Mouse (Mus musculus) cerebellum, postnatal 10 days (tissue): ENCODE measurements around the gene 1500009C09Rik.

Experiments used
- DNase-seq, 2 experiments: peaks; one replicate each; pipeline ENCODE4 v3.0.0; 2021; ENCODE audit warnings: mixed read lengths in 2 of 2

The 1500009C09Rik gene

DNA sequence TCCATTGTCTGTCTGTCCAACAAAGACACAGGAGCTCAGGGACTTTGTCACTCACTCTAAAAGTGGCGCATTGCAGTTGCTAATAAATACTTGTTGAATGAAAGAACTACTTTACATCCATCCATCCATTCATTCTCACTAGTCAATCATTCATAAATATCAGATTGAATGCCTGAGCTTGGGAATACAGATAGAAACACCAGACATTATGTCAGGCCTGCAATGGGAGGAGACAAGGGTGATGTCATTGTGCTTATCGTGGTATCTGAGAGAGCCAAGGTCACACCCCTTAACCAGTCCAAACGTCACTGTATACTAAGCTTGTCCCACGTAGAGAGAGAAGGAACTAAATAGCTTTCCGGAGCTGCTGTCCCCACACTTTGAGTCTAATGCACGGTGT is at the start of gene 1500009C09Rik:
Gene 1500009C09Rik, plus strand, starts transcription at position 301 of the 400 bp plus-strand sequence.
- DNase-seq = no peak

DNA sequence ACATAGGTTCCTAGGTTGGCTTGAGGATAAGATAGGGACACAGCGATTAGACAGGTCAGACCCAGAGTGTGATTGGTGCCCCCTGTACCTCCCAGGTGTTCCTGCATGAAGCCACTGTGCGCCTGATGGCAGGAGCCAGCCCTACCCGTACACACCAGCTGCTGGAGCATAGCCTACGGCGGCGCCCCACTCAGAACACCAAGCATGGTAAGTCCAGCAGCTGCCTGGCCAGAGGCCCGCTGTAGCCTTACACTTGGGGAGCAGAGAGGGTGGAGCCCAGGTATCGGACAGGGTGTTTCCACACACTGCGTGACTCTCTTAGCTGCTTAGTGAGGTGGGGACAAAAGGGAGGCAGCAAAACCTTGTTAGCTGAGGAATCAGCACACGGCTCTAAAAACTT is 49.1 kb upstream of the 1500009C09Rik start:
- DNase-seq = peak in 1 of 2 experiments; percentile 33

DNA sequence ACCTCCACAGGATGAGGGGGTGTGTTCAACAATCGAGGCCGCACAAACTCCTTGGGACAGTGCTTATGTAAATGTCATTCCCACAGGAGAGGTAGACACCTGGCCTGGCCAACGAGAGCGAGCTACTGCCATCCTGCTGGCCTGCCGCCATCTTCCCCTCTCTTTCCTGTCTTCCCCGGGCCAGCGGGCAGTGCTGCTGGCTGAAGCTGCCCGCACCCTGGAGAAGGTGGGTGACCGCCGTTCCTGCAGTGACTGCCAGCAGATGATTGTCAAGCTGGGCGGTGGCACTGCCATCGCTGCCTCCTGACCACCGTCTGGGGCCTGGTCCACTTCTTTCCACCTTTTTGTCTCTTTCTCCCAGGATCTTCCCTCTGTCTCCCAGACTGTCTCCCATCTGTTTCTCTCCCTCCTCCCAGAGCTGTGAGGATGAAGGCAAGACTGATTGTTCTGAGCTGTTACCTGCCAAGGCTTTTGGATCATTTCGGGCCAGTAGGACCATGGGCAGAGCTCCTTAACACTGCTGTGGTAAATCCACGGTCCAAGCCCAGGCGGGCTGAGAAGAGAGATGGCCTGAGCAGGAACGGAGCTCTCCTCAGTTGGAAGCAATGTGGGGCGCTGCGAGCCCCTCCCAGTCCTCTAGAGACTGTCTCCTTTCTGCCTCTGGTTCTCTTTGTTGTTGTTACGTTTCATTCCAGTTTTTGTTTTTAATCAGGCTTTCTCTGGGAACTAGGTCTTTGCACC is 48.4 kb upstream of the 1500009C09Rik start:
- peak; percentile 87 to 88 for DNase-seq

DNA sequence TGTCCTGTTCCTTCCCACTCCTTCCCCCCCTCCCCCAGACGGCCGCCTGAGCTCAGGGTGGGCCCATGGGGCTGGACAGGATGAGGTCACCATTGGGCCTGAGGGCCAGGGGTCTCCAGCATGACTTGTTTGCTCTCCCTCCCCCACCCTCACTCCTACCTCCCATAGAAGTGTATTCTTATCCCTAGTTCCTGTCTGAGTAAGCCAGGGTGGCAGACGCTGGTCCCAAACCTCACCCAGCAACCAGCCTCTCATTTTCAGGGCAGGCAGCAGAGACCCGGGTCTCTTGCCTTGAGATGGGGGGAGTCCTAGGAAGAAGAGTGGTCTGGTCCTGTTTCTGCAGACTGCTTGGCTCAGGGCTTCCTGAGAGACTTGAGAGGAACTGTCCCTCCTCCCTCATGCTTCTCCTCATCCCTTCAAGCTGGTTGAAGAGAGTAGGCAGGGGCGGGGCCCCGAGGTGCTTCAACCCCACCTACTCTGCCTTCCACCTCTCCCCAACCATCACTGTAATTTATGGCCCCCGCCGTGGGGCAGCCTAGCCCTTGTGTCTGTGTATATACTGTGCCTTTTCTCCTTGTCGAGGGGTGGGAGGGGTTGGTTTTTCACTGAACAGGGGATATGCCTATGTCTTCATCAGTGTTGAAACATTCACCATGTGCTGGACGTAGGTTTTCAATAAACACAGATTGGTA is 47.4 kb upstream of the 1500009C09Rik start:
- peak in 1 of 2 experiments; percentile 30 for DNase-seq

DNA sequence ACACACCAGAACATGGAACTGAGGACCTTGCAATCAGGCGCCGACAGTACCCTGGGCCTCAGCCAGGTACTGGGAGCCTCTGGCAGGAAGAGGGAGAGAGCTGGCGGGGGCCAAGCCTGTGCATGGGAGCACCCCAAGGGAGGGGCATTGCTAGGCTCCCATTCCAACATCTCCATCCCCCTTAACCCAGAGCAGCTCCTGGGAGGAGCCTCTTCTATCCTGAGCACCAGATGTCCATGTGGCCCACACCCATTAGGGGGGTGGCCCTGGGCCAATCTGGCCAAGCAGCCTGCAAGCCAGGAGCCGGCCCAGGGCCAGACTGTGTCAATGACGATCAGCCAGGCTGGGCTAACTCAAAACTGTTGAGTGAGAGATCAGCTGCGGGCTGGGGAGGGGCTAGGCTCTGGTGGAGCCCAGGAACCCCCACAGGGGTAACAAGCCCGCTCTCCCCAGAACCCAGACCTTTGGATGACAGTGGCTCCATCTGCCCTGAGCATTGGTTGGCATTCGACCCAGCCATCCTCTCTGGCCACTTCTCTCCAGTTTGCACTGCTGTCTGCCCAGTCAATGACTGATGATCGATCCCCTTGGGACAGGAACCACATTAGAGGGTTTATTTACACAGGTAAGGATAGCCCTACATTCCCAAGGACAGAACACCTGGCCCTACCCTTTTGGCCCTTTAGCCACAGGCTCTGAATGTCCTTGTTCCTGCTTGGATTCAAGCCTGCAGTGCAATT is 45.7 kb upstream of the 1500009C09Rik start:
- peak; percentile 100 for DNase-seq

DNA sequence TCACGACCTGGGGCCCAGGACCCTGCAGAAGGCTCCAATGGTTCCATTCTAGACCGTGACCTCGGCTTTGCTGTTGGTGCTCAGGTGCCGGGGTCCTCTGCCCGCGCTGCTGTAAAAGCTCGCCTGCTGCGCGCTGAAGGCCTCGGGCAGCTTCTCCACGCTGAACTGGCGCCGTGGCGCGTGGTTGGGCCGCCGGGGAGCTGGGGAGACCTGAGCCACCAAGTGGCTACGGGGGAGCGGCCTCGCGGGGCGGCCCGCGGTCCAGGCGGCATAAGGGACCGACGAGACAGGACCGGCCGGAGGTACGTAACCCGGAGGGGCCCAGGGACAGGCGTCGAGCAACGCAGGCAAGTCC is 45.1 kb upstream of the 1500009C09Rik start:
- peak in 1 of 2 experiments; percentile 61 for DNase-seq

DNA sequence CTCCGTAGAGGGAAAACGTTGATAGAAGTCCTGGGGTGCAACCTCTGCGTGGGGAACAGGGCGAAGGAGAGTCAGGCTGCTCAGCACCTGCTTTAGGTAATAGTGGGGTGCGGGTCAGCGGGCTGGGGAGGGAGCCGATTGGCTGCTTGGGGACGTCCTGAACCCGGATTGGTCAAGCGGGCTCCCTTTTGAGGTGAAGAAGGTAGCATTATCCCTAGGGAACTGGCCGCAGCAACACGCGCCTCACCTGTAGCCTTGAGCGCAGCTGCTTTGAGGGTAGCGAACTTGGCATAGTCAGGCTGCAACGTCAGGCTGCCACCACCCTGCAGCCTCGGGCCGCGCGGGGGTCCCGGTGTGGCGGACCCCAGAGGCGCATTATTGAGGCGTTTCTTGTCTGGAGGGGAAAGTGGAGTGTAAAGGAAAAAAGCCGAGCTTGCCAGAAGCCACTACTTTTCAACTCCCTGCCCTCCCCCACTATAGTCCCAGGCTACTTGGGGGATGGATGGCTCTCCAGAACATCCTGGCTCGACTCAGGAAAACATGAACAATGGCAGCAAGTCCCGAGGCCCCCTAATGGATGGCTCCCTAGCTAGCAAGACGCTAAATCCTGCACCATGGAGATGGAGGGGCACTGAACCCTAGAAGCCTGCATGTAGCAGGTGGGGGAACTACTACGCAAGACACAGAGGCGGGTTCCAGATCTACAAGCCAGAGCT is 44.5 kb upstream of the 1500009C09Rik start:
- DNase-seq = peak; percentile 60 to 61

DNA sequence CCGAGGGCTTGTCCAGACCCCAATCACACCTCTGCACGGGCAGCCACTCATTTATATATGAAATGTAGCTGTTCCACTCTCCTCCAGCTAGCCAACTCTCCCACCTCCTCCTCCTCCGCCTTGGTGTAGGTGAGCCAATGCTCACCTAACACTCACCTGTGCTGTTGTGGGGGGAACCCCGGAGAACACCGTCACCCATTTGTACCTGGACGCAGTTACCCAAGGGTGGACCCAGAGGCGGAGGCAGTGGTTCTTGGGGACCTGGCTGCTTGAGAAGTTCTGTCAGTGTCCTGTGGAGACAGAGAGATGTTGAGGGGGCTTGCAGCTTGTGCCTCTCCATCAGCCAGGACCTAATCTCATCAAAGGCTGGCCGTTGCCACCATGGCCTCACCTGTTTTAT is 43.9 kb upstream of the 1500009C09Rik start:
- DNase-seq = no peak

DNA sequence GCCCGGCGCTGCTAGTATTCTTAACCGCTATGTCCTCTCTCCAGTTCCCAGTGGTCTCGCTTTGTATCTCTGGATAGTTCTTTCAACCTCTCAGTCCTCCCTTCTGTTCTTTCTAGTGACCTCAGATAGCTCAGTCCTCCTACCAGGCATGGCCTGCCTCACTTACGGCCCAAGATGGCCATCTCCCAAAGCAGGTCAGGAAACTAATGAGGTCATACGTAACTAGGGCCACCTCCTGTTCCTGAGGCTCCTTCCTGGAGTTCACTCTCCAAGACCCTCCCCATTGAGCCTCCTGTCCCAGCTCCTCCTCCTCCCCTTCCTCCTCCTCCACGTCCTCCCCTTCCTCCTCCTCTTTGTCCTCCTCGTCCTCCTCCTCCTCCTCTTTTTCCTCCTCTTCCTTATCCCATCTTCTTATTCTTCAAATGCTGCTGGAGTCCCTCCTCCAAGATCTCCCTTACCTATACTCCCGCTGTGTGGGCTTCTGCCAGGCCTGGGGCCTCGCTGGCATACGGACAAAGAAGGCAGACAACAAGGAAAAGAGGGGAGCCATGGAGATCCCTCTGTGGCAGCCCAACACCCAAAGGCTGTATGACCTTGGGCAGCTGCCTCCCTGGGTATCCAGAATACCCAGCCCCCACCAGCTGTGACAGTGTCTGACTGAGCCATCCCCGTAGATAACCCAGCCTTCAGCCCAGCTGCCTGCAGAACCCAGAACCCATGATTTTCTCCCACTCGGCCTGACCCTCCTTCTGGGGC is 42.7 kb upstream of the 1500009C09Rik start:
- peak; percentile 71 to 78 for DNase-seq

DNA sequence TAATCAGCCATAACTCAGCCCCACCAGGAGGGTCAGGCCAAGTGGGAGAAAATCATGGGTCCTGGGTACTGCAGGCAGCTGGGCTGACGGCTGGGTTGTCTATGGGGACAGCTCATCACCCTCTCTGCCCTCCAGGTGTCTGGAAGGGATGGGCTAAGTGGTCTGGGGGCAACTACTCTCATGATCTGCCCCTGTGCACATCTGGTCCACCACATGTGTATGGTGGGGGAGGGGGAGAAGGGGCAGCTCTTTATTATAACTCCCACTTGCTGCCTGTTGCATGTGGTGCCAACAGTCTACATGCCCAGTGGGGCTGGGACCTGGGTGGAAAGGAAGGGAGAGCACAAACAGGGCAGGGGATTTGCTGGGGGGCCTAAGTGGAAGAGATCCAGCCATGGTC is 41.4 kb upstream of the 1500009C09Rik start:
- DNase-seq = no peak

DNA sequence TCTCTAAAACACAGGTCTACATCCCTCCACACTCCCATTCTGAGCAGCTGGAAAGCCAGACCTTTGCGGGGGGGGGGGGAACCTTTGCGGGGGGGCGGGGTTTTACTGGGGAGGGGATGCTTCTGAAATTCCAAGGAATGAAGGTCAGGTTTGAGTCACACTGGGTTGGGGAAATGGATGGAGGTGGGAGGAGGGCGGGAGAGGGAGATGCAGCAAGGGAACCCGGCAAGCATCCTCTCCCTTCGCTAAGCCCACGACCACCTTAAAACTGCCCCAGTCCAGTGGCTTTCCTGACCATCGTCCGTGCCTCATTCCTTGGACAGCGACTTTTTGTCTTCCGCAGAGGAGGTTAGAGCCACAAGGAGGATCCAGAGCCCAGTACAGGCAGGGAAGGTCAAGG is 40.9 kb upstream of the 1500009C09Rik start:
- DNase-seq = no peak

DNA sequence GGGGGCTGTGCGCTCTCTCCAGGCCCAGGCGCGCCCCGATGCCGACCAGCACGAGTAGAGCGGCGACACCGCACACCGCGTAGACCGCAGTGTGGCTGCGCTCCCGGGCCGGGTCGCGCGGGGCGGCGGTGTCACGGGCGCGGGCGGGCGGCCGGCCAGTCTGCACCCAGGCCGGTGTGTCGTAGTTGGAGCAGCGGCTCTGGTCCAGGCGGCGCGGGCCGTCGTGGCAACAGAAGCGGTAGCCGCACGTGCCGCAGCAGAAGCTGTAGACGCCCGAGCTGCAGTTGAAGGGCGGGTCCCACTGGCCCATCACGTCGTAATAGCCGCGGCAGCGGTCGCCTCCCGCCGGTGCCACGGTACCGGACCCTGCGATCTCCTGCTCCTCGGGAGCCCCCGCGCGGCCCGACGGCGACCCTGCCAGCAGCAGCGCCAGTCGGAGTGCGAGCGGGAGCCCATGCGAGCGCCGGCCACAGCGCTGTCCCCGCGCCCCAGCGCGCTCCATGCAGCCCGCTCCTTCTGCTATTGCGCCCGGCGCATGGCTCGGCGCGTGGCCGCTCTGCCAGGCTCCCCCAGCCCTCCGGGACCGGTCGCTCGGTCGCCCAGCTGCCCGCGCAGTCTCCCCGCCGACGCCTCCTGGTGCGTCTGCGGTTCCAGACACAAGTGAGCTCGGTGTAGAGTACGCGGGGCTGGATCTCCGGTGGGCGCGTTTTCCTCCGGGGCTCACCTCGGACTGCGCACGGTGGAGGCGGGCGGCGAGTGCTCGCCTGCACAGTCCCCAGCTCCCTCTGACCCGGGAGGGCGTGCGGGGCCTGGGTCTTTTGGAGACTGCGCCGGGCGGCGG is 40.1 kb upstream of the 1500009C09Rik start:
- DNase-seq = peak; percentile 78 to 80

DNA sequence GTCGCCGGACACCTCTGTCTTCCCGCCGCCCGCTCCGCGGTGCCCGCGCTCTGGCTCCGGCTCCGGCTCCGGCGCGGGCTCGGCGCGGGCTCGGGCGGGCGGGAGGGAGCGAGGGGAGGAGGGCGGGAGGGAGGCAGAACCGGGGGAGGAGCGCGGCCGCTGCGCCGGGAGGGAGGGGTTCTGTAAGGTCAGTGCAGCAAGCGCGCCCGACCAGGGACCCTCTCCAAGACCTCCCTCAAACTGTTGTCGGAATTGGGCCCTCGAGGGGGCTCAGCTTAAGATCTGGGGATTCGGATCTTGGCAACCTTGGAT is 39.5 kb upstream of the 1500009C09Rik start, which contains the start of gene Shisa8:
Gene Shisa8, minus strand, starts transcription at position 64 of the 312 bp plus-strand sequence.
- peak; percentile 80 to 84 for DNase-seq

DNA sequence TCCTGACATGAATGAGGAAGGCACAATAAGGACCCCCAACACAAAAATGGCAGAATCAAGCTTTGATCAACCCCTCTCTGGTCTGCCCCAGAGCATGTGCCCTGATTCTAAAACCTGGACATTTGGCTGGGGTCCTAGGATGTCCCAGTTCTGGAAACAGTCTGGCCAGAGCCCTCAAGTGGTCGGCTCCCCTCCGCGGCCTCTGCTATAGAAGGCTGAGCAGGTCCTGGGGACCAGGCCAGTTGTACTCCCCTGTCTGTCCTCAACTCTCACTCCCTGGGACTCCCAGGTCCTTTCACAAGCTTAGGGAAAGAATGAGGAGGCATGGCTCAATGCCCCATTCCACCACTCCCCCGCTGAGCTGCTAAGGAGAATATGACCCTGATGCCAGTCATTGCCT is 39.0 kb upstream of the 1500009C09Rik start:
- peak; percentile 67 to 69 for DNase-seq

DNA sequence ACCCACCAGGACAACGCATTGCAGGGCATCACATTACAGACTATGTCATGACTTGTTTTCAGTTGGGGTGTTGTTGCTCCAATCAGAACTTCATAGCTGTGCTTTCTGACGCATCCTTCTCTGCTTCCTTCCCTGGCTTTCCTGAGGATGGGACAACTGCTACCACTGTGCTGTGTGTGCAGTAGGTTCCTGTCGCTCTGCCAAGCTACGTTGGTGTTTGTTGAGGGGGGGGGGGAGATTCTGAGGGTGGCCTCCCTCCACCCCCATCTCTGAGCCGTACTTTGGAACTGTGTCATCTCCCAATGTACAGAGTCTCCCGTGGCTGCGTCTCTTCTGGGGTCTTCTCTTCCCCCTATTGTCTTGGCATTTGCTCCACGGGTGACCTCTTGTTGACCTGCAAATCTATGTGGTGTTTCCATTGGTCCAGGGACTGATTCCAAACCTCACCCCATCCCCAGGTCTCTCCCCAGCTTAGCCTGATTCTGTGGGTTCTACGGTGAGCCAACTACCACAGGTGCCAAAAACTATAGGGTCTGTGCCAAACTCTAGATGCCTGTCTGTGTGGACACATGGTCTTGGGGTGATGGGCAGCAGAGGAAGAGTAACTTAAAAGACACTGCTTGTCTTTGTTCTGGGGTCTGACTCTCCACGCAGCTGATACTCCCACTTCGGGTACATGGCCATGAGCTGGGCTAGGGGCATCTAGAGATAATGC is 36.7 kb upstream of the 1500009C09Rik start:
- DNase-seq = peak; percentile 83

DNA sequence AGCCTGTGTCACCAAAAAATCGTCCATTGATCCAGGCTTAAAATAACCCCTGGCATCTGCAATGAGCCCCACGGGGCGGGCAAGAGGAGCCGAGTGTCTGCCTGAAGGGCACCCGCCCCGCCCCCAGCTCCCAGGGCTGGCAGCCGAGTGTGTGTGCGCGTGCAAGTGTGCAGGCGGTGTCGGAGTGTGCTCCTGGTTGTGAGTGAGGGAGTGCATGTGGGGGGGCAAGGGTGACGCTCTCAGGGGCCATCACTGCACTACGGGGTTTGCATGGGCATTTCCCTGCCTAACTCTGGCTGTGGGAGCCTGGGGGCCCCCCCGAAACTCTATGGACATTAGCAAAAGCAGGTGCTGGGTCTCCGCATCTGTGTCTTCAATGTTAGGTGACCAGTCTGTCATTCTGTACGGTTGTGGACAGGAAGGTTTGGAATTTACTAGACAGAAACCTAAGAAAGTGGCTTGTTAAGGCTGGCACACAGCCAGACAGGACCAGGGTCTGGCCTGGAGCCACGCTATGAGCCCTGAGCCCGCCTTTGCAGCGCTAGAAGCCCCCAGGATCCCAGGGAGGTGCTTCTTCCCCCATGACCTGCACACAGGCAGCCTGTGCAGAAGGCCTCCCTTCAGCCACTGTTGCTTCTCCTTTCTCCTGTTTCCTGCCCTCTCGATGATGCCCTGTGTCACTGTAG is 35.9 kb upstream of the 1500009C09Rik start:
- DNase-seq = peak; percentile 74 to 75

DNA sequence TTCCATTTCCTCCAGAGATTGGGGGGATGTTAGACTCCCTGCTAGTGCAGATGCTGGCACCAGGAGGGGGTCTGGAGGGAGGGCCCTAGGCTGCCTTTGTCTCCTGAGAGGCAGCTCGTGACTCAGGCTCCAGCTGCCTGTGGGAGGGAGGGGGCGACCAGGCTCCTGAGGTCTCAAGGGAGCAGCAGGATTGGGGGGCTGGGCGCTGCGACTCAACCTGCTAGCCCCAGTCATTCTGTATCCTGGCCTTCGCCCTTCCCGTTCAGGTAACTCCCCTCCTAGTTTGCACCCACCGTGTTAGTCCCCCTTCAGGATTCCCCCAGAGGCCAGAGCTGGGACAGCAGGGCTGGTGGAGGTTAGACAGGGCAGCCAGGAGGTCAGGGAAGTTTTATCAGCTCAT is 35.2 kb upstream of the 1500009C09Rik start:
- no peak for DNase-seq

DNA sequence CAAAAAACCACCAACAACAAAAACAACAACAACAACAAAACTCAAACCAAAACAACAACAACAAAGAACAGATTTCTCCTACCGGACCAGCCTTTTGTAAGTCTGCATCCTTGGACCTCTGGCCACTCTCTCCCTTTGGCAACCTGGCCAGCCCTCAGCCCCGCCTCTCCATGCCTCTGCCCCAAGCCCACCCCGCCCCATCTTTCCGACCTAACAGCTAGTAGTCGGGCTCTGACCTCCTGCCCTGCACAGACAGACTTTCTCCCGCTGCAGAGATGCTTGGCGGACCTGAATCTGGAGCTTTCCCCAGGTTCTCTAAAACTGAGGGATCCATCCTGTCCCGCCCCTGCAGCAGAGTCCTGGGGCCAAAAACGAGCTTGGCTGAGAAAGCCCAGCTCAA is 34.2 kb upstream of the 1500009C09Rik start:
- no peak for DNase-seq

DNA sequence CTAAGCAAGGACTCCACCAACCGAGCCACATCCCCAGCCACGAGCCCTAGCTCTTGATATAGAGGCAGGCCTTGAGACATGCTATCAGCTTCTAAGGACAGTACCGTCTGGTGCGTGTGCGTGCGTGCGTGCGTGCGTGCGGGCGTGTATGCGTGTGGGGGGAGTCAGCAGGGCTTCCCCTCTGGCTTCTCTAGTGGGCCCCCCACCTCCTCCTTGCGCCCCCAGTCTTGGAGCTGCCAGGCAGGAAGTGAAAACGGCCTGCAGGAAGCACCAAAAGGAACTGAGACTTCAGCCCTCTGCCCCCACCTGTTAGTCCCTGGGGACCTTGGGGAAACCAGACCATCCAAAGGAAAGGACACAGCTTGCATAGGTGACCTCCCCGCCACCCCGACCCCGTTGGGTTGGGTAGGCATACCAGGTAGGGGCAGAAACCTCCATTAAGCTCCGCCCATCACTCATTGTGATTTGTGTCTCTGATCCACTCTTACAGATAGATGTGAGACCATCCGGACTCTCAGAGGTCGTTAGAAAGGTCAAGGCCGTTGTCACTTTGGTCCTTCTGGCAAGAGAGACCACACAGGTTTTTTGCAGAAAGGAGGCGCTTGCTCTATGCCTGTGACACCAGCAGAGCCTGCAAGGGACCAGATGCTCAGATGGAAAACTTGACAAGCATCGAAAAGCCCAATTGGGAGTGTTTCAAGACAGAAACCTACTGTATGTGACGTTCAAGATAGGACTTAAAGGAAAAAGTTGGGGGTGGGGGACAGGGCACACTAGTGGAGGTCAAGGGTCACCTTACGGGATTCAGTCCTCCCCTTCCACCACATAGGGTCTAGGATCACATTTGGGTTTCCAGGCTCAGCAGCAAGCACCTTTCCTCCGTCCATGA is 33.2 kb upstream of the 1500009C09Rik start:
- no peak for DNase-seq
